Mouse (Mus musculus): Measurements from ENCODE around the gene Ftl1.

DNA sequence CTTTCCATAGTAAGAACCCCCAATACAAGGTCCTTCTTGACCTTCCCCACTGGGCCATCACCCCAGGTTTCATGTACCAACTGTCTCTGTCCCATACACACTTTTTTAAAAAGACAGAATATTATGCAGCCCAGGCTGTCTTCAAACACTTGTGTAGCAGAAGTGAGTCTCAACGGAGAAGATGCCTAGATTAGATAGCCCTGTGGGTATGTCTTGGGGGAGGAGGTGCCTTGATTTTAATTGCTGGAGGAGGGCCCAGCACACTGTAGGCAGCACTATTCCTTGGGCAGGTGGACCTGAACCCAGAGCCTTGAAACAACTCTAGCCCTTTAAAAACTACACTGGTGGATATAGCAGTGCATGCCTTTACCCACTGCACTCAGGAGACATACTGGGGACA lies 22.5 kb upstream of the Ftl1 start:
- no peak for TF ChIP-seq CTCF (IDR thresholded peaks at IDR 0.05; ENCODE audit: low read depth)
- no peak for TF ChIP-seq EP300 (IDR thresholded peaks at IDR 0.05; ENCODE audit: low read depth)
